Mouse (Mus musculus) small intestine, adult 2 months (tissue): ENCODE measurements around the gene Agtr1a.

Source experiments
- CTCF ChIP-seq: fragments of 200-500 bp; IDR thresholded peaks from 2 replicates; pipeline ENCODE4 v1.5.1; 2012; ENCODE audit warnings: low read depth, mild to moderate bottlenecking, control low read depth, inconsistent platforms, low read length, moderate library complexity, mixed read lengths; ENCODE audit not compliant: insufficient replicate concordance, insufficient read length; ENCODE audit errors: extremely low read depth
- POLR2A ChIP-seq: fragments of 200-500 bp; IDR thresholded peaks from 2 replicates; pipeline ENCODE4 v1.6.1; 2012; ENCODE audit warnings: low read depth, mild to moderate bottlenecking, control low read depth, inconsistent platforms, low read length, moderate library complexity

DNA sequence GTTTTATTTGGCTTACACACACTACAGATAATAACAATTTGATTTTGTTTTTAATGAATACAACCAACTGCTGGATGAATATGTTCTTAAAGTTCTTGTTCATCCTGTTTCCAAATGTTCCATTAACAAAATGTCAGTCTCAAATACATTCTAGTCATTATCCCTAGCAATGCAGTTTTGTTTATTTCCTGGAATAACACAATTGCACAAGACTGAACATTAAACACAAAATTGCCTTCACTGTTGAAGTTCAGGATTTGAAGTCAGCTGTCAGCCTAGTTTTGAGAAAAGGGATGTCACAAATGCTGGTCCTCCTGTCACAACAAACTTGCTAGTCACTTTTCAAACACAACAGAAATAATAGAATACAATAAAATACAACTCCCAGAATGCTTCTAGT, 12.1 kb downstream of the Agtr1a start:
- TF ChIP-seq POLR2A, result no peak
- no peak for TF ChIP-seq CTCF
